Mouse (Mus musculus) forebrain, embryonic 16.5 days (tissue): Measurements from ENCODE around the gene Slc37a1. TPM values are rescaled to one million over a fixed set of nuclear protein-coding genes. Genes with fewer than 3 reads are reported as not detected.

Experiments
- ATAC-seq: fragments of 200-750 bp; cut with Nextera tagmentation; 2 replicates; pipeline ENCODE4 v1.8.0; 2017; ENCODE audit warnings: mild to moderate bottlenecking, moderate library complexity
- H3K27ac ChIP-seq: fragments of 300-500 bp; sonication (generic); 2 replicates; pipeline ENCODE4 v1.5.1; 2014; ENCODE audit warnings: low read length, control low read depth
- H3K27me3 ChIP-seq: fragments of 300-500 bp; sonication (generic); replicated peaks from 2 replicates; pipeline ENCODE4 v1.6.1; 2014; ENCODE audit warnings: low read length; ENCODE audit not compliant: control insufficient read depth, insufficient read depth
- H3K36me3 ChIP-seq: fragments of 300-500 bp; sonication (generic); 2 replicates; pipeline ENCODE4 v1.6.1; 2014; ENCODE audit not compliant: control insufficient read depth, insufficient read depth
- H3K4me1 ChIP-seq: fragments of 300-500 bp; sonication (generic); replicated peaks from 2 replicates; pipeline ENCODE4 v1.6.1; 2014; ENCODE audit warnings: low read length; ENCODE audit not compliant: control insufficient read depth, insufficient read depth
- H3K4me2 ChIP-seq: fragments of 300-500 bp; sonication (generic); 2 replicates; pipeline ENCODE4 v1.6.1; 2014; ENCODE audit warnings: mild to moderate bottlenecking, low read length, control low read depth
- H3K4me3 ChIP-seq: fragments of 300-500 bp; sonication (generic); replicated peaks from 2 replicates; pipeline ENCODE4 v1.5.1; 2014; ENCODE audit warnings: mild to moderate bottlenecking, low read length, control low read depth
- H3K9ac ChIP-seq: fragments of 300-500 bp; sonication (generic); replicated peaks from 2 replicates; pipeline ENCODE4 v1.6.1; 2014; ENCODE audit warnings: low read depth, low read length, control low read depth
- H3K9me3 ChIP-seq: fragments of 300-500 bp; sonication (generic); 2 replicates; pipeline ENCODE4 v1.6.1; 2016; ENCODE audit warnings: low read length; ENCODE audit not compliant: control insufficient read depth
- whole genome bisulfite sequencing: fragments of 180-500 bp; shearing (Covaris S2); extraction: QIAGEN DNeasy Blood & Tissue Kit; methylation state at CpG from one replicate; pipeline ENCODE4 v1.1.7; 2014; 5-methylcytosine and 5-hydroxymethylcytosine counted together
- polyA plus RNA-seq: library from polyadenylated mRNA; unstranded; fragments of >200 nt; fragmentation: Nextera tagmentation; extraction: Ambion mirVana; gene quantifications from 2 replicates; pipeline ENCODE4 v1.2.1, GENCODE M21; 2015

The Slc37a1 gene
- polyA plus RNA-seq, 1 experiment from 2014 or later: 14.2 TPM

DNA sequence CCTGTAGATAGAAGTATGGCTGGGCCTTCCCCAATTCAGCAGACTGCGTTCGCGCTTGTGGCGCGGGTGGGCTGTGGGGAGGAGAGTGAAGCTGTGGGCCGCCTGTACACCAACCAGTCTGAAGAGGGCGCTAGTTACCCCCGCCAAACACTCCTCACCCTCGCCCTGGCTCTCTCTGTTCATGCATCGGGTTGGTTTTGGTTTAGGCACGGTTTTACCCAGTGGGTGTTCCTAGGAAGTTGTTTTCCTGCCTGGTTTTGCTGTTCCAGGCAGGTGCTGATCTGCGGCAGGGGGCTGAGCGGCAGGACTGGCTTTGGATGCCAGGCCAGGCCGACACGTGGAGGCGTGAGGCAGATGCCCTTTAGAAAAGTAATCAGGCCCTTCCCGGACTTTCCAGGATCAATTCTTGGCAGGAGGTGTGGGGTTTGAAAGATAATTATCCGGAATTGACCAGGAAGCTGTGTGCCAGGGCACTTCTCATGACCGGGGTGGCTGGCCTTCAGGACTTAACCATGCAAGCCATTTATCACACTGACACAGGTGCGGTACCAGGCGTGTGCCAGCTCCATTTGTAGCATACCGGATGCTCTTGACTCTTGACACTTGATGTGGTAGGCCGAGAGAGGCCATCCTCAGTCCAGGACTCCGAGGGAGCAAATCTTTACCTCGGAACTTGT, 8.8 kb downstream of the Slc37a1 start:
- 26% methylated on average over 25 of the region's 25 CpGs for WGBS
- peak overlapping the region; percentile 69 for H3K4me3 ChIP-seq
- ATAC-seq: peak; percentile 54

DNA sequence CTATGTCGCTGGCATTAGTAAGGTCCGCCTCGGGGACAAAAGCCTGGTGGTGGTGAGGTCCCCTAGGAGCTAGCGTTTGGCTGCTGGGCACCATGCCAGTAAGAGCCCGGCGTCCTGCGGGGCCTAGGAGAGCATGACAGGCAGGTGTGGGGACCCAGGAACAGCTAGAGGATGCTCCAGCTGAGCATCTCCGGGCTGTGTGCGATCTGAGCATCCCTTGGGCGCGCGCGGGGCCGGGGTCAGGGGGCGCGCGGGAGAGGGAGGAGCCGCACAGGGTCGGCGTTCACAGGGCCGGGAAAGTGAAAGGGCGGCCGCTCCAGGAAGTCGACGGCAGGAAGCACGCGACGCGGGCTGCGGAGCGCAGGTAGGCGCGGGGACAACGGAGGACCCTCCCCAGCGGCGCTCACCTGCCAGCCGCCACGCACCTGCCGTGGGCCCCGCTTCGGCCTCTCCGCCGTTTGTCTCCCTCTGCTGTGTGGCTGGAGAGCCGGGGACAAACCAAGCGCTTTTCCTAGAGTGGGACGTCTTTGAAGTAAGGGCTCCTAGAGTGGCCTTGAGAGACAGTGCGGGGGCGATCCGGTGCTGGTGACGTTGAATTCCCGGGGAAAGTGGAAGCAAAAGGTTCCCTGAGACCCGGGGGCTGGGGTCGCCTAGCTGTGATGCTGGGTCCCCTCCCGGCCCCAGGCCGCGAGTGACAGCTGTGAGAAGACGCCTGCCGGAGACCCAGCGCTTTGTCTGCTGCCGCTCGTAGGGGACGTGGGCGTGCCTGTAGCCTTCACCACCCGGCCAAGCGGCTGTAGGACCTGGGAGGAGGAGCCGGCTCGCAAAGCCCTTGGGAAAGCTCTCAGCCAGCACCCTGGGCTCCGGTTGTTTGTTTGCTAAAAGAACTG, 9.5 kb downstream of the Slc37a1 start:
- under 1% methylated on average over 67 of the region's 68 CpGs for WGBS
- H3K4me3 ChIP-seq: peak overlapping the region; percentile 69
- H3K36me3 ChIP-seq: no peaks in the 10 kb centered on the region
- peak; percentile 81 for ATAC-seq
- peak overlapping the region; percentile 60 for H3K27ac ChIP-seq
- no peaks in the 10 kb centered on the region for H3K9me3 ChIP-seq
- H3K4me1 ChIP-seq: peaks cover 23% of the 10 kb centered on the region
- no peaks in the 10 kb centered on the region for H3K27me3 ChIP-seq
- peak overlapping the region; percentile 81 for H3K9ac ChIP-seq
- peak overlapping the region; percentile 96 for H3K4me2 ChIP-seq

More for the DNA sequence above, 8.8 kb downstream of the Slc37a1 start:
- Histone ChIP-seq H3K36me3 (no peaks in the 10 kb centered on the region), H3K4me1 (peaks cover 23% of the 10 kb centered on the region), H3K27ac (no peak overlapping the region; the same call in 1 of the 2 replicates), H3K9me3 (no peaks in the 10 kb centered on the region), H3K4me2 (peak overlapping the region; percentile 96), H3K27me3 (no peaks in the 10 kb centered on the region), H3K9ac (peak overlapping the region; percentile 81)

DNA sequence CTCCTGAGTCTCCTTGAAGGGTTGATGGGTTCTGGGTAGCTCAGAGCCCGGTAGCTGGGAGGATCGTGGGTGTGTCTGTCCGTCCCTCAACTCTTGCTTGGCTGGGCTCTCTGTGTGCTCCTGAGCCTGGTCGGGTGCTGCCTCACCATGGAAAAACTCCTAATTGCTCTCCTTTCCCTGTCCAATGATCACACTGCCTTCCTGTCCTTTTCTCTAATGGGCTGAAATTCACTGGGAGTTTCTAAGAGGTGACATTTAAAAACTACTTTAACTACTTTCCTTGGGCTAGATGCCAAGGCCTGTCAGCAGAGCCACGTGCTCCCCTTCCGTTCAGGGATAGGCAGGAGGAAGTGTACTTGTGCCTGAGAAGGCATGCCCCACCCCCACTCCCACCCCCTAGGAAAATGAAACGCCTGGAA, 10.9 kb downstream of the Slc37a1 start:
- peak overlapping the region; percentile 29; the same call in 1 of the 2 replicates for H3K9ac ChIP-seq
- H3K4me2 ChIP-seq: peak overlapping the region; percentile 96
- WGBS: 9% methylated on average over 7 of the region's 7 CpGs
- H3K27me3 ChIP-seq: no peaks in the 10 kb centered on the region
- H3K9me3 ChIP-seq: no peaks in the 10 kb centered on the region
- no peak for ATAC-seq
- H3K4me1 ChIP-seq: peaks cover 23% of the 10 kb centered on the region
- H3K27ac ChIP-seq: no peak overlapping the region
- H3K36me3 ChIP-seq: no peaks in the 10 kb centered on the region
- H3K4me3 ChIP-seq: peak overlapping the region; percentile 69

DNA sequence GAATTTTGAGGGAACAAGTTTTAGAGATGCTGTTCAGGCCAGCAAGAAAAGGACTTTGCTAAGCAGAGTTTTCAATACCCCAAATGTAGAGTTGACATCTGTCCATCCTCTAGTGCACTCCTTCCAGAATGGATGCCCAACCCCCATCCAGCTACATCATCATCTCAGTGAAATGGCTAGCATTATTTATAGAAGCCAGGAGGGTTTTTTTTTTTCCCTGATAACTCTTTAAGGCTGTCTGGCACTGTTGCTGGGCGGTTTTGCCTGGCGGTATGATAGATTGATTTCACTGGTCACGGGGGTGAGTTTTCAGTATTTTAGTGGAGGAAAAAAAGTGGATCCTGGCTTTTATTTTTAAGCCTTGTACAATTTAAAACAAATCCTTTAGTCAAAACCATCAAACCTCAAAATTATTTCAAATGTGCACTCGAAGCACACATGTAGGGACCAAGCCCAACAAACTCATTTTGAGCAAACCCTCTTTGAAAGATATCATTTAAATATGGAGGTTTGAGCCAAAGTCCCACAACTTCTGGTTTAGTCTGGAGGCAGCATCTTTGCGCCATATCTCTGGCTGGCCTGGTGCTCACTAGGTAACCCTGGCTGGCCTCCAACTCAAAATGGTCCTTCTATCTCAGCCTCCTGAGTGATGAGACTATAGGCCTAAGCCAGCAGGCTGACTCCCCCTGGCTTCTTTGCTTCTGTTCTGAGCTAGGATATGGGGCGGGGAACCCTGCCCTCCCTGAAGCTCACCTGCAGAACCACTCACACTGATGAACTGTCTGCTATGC, 12.0 kb downstream of the Slc37a1 start:
- no peaks in the 10 kb centered on the region for H3K27me3 ChIP-seq
- H3K9ac ChIP-seq: no peak overlapping the region
- H3K27ac ChIP-seq: no peak overlapping the region
- 91% methylated on average over 6 of the region's 6 CpGs for WGBS
- H3K4me2 ChIP-seq: no peak overlapping the region
- peaks cover 23% of the 10 kb centered on the region for H3K4me1 ChIP-seq
- H3K36me3 ChIP-seq: peaks cover 2% of the 10 kb centered on the region; the same call in 1 of the 2 replicates
- no peaks in the 10 kb centered on the region for H3K9me3 ChIP-seq
- no peak overlapping the region for H3K4me3 ChIP-seq
- ATAC-seq: no peak

DNA sequence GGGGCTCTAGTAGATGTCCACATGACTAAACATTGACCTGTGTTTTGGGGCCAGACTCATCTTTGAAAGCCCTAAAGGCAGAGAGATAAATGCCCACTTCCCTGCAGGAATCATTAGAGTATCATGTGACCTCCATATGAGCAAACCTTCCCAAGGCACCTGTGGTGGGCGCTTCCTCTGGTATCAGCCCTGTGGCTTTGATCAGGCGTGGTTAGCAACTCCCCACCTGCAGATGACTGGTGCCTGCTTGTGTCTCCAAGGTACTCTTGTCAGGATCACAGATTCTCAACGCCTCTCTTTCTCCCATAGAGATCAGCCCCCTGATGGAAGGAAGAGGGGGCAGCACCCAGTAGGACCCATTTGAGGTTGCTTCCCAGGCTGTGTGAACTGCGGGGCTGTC, 13.4 kb downstream of the Slc37a1 start:
- ATAC-seq: no peak

DNA sequence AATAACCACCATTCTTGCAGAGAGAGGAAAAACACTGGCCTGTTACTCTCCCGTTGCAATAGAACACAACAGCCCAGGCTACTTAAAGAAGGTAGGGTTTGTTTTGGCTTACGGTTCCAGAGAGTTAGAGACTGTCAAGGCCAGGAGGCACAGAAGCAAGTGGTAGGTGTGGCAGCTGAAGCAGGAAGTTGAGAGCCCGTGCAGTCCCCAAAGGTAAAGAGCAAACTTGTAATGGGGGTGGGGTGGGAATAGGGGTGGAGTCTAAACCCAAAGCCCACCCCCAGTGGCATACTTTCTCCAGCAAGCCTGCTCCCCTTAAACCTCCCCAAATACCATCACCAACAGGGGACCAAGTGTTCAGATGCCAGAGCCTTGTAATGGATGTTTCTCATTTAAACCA, 14.1 kb downstream of the Slc37a1 start:
- Histone ChIP-seq H3K9me3 (no peaks in the 10 kb centered on the region), H3K4me1 (peaks cover 15% of the 10 kb centered on the region), H3K9ac (no peak overlapping the region), H3K4me2 (no peak overlapping the region), H3K27ac (no peak overlapping the region), H3K4me3 (no peak overlapping the region), H3K27me3 (no peaks in the 10 kb centered on the region), H3K36me3 (peaks cover 2% of the 10 kb centered on the region; the same call in 1 of the 2 replicates)
- ATAC-seq: no peak
- WGBS: 79% methylated on average over 3 of the region's 3 CpGs

More for the DNA sequence above, 13.4 kb downstream of the Slc37a1 start:
- 93% methylated on average over 4 of the region's 4 CpGs for WGBS
- H3K36me3 ChIP-seq: peaks cover 2% of the 10 kb centered on the region; the same call in 1 of the 2 replicates
- peaks cover 23% of the 10 kb centered on the region for H3K4me1 ChIP-seq
- no peak overlapping the region for H3K4me3 ChIP-seq
- no peaks in the 10 kb centered on the region for H3K27me3 ChIP-seq
- H3K9ac ChIP-seq: no peak overlapping the region
- H3K4me2 ChIP-seq: no peak overlapping the region
- no peak overlapping the region for H3K27ac ChIP-seq
- H3K9me3 ChIP-seq: no peaks in the 10 kb centered on the region

DNA sequence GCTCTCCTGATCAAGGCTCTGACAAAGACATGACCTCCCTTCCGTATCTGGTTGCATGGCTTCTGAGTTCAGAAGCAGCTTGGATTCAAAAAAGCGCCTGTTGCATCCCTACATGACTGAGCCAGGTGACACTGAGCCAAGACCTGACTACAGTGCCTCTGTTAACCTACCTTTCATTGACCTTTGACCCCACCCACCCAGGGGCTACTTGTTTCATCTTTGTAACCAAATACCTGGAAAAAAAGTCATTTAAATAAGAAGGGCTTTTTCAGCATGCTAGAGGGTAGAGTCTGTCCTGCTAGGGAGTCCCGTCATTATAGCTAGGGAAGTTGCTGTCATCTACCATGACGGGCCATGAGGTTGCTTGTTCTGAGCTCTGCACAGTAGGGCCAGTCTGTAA, 16.8 kb downstream of the Slc37a1 start:
- Histone ChIP-seq H3K27ac (no peak overlapping the region), H3K9ac (no peak overlapping the region), H3K9me3 (no peaks in the 10 kb centered on the region), H3K4me2 (no peak overlapping the region), H3K27me3 (no peaks in the 10 kb centered on the region), H3K36me3 (peaks cover 2% of the 10 kb centered on the region; the same call in 1 of the 2 replicates), H3K4me1 (no peaks in the 10 kb centered on the region), H3K4me3 (no peak overlapping the region)
- WGBS: 89% methylated on average over 4 of the region's 4 CpGs
- no peak for ATAC-seq

DNA sequence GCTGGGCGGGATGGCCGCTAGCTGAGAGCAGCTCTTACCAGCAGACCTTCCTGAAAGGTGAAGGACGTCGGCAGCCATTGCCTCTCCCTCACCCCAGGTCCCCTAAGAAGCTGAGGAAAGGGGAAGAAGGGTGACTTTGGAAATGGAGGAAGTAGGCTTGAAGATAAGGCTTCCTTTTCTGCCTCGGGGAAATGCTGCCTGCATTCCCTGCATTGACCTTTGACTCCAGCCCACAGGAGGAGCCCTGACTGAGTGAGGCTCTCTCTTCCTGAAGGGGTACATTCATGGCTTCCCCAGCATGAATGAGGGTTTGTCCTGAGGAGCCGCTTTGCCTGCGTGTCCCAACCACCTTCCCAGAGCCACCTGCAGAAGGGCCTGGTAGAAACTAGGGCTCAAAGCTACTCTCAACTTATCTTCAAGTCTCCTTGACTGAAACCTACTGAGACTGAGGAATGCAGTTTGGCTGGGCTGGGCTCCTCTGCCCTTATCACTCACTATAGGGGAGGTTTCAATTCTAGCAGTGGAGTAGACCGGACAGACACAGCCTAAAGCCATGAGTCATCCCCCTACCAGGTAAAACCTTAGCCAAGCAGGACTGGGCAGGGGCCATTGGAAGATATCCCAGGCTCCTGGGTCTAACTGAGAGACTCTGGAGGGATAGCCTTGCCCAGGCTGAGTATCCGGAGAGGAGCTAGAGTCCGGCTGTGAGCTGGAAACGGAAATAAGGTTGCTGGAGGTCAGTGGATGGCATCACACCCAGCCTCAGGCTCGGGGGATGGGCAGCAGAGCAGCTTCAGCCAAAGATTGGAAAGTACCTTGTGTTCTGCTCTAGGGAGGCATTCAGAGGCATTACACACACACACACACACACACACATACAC, 18.5 kb downstream of the Slc37a1 start:
- Histone ChIP-seq H3K27ac (no peak overlapping the region), H3K27me3 (no peaks in the 10 kb centered on the region), H3K9me3 (no peaks in the 10 kb centered on the region), H3K36me3 (peaks cover 2% of the 10 kb centered on the region; the same call in 1 of the 2 replicates), H3K4me2 (no peak overlapping the region), H3K9ac (no peak overlapping the region), H3K4me1 (no peaks in the 10 kb centered on the region), H3K4me3 (no peak overlapping the region)
- 67% methylated on average over 12 of the region's 12 CpGs for WGBS
- no peak for ATAC-seq
